Mouse (Mus musculus): Measurements from ENCODE around the gene Psenen. TPM values are rescaled to one million over a fixed set of nuclear protein-coding genes. Genes with fewer than 3 reads are reported as not detected.

Psenen gene
- polyA plus RNA-seq, 1 experiment from 2014 or later: 131 TPM

DNA sequence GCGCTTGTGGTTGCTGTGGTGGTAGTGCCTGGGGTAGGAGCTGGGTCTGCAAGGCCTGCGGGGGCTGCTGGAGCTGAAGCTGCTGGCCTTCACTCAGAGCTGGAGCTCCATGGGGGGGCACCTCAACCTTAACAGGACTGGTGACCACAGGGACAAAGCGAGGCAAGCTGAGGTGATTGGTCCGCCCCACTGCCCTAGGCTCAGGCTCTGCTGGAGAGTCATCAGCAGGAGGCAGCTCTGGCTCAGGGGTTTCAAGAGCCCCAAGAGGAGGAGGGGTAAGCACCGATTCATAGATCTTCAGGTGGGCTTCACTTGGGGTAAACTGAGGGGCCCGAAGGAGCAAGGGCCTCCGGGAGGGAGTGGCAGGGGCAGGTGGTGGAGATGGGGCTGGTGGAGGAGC is 21.7 kb upstream of the Psenen start:
- H3K27me3 ChIP-seq (ENCODE audit: low read depth, poor library complexity, severe bottlenecking): no peaks in the 10 kb centered on the region
- no peaks in the 10 kb centered on the region for H3K9me3 ChIP-seq (replicated peaks)
- H3K36me3 ChIP-seq: peaks cover 67% of the 10 kb centered on the region
- no peak overlapping the region for H3K27ac ChIP-seq (replicated peaks)
- WGBS: 94% methylated on average over 7 of the region's 7 CpGs
- peaks cover 22% of the 10 kb centered on the region for H3K4me1 ChIP-seq
- DNase-seq (ENCODE audit: low spot score): no peak
- H3K4me3 ChIP-seq: no peak overlapping the region

DNA sequence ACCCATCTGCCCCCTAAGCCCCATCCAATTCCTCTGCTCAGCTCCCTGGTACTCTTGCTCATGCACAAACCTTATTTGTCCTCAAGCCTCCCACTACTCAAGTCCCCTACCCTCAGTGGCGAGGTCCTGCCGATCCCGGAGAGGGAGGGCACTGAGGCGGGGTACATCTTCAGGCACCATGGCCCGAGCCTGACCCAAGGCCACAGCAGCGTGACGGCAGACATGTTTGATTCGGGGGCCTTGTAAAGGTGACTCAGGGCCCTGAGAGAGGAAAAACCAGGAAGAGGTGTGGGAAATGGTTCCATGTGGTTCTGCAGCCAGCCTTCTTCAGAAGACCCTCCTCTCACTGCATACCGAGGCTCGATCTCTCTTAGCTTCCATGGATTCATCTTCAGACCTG is 20.9 kb upstream of the Psenen start:
- 95% methylated on average over 10 of the region's 10 CpGs for WGBS
- Histone ChIP-seq H3K4me1 (peaks cover 16% of the 10 kb centered on the region), H3K36me3 (peaks cover 75% of the 10 kb centered on the region), H3K27me3 (ENCODE audit: low read depth, poor library complexity, severe bottlenecking) (no peaks in the 10 kb centered on the region), H3K27ac (replicated peaks) (no peak overlapping the region), H3K4me3 (no peak overlapping the region), H3K9me3 (replicated peaks) (no peaks in the 10 kb centered on the region)
- no peak for DNase-seq (ENCODE audit: low spot score)

DNA sequence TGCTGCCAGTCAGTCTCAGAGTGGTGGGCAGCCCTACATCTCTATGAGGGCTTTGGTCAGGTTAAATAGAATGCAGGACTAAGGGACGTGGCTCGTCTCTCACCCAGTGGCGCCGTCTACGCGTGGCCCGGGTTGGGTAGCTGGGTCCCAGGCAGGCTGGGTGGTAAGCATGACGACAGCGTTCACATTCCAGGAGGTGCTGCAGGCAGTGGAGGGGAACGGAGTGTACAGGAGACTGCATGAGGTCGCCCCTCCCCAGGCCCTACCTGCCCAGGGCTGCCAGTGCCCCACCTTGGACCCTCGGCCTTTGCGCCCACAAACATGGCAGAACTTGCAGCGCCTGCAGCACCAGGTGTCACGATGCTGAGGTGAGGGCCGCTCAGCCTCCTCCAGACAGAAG is 18.1 kb upstream of the Psenen start:
- Histone ChIP-seq H3K4me1 (peaks cover 3% of the 10 kb centered on the region), H3K36me3 (peaks cover 99% of the 10 kb centered on the region), H3K4me3 (no peak overlapping the region), H3K9me3 (replicated peaks) (no peaks in the 10 kb centered on the region), H3K27ac (replicated peaks) (no peak overlapping the region), H3K27me3 (ENCODE audit: low read depth, poor library complexity, severe bottlenecking) (no peaks in the 10 kb centered on the region)
- WGBS: 97% methylated on average over 16 of the region's 16 CpGs
- no peak for DNase-seq (ENCODE audit: low spot score)

DNA sequence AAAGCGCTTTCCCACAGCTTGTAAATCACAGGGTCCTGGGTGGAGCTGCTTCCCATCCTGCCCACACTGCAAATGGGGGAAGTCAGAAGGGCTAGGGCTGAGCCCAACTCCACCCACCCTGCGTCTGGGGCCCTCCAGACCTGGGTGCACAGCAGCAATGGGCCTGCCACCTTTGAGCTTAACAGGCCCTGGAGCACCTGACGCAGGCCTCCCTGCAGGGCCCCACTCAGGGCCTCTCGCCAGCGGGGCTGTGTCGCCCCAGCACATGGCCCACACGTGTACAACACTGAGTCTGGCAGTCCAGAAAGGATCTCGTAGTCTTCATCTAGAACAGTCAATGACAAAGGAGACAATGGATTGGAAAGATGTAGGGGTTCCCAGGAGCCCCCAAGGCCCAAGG is 16.5 kb upstream of the Psenen start:
- peaks cover 99% of the 10 kb centered on the region for H3K36me3 ChIP-seq
- DNase-seq (ENCODE audit: low spot score): no peak
- no peaks in the 10 kb centered on the region for H3K9me3 ChIP-seq (replicated peaks)
- WGBS: 95% methylated on average over 8 of the region's 8 CpGs
- H3K4me1 ChIP-seq: no peaks in the 10 kb centered on the region
- no peak overlapping the region for H3K4me3 ChIP-seq
- H3K27ac ChIP-seq (replicated peaks): no peak overlapping the region
- H3K27me3 ChIP-seq (ENCODE audit: low read depth, poor library complexity, severe bottlenecking): no peaks in the 10 kb centered on the region

DNA sequence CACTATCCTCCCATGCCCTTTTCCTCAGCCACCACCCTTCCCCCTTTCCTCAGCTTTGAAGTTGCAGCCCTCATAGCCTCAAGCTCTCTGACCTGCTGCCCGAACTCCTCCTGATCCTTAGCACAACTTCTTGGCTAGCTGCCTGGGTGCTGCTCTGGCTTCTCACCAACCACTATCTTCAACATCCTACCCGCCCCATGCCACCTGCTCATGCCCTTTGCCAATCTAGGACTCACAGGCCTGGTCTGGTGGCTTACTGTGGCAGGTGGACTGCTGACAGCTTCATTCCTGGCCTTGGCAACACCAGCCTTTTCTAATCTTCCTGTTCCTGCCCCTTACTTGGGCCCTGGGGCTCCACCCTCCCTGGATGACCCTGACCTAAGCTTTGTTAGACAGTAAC is 9.5 kb upstream of the Psenen start:
- Histone ChIP-seq H3K9me3 (replicated peaks) (no peaks in the 10 kb centered on the region), H3K4me3 (no peak overlapping the region), H3K27ac (replicated peaks) (no peak overlapping the region), H3K27me3 (ENCODE audit: low read depth, poor library complexity, severe bottlenecking) (no peaks in the 10 kb centered on the region), H3K36me3 (peaks cover 100% of the 10 kb centered on the region), H3K4me1 (no peaks in the 10 kb centered on the region)
- DNase-seq (ENCODE audit: low spot score): no peak
- 92% methylated on average over 2 of the region's 2 CpGs for WGBS

DNA sequence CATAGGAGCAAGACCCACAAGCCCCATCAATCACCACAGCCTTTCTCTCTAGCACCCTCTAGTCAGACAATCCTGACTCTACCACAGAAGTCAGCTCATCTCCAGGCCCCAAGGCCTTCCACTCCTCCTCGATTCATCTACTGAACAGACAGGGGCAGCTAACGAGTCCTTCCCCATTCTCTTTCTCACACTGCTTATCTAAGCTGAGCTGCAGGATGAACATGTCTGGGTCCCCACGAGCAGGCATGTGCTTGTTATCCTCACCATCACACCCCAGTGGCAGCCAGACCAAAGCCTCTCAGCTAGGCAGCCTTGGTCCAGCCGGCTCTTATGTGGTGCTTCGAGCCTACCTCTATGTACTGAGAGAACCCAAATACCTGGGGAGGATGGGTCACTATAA is 9.0 kb upstream of the Psenen start:
- H3K4me3 ChIP-seq: no peak overlapping the region
- no peak overlapping the region for H3K27ac ChIP-seq (replicated peaks)
- no peaks in the 10 kb centered on the region for H3K9me3 ChIP-seq (replicated peaks)
- H3K27me3 ChIP-seq (ENCODE audit: low read depth, poor library complexity, severe bottlenecking): no peaks in the 10 kb centered on the region
- H3K4me1 ChIP-seq: no peaks in the 10 kb centered on the region
- 87% methylated on average over 5 of the region's 5 CpGs for WGBS
- DNase-seq (ENCODE audit: low spot score): no peak
- H3K36me3 ChIP-seq: peaks cover 98% of the 10 kb centered on the region

DNA sequence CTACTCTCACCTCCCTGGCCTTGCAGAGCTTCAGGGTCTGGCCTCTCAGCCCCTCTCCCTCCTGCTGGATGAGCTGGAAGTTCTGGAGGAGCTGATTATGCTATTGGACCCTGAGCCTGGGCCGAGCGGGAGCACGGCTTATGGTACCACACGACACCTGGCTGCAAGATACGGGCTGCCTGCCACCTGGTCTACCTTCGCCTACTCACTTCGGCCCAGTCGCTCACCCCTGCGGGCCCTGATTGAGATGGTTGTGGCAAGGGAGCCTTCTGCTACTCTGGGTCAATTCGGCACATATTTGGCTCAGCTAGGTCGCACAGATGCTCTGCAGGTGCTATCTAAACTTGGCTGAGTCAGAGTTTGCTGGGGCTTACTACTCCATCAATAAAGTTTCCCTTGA is 4.1 kb upstream of the Psenen start:
- Histone ChIP-seq H3K36me3 (peaks cover 81% of the 10 kb centered on the region), H3K4me1 (peaks cover 9% of the 10 kb centered on the region), H3K9me3 (replicated peaks) (no peaks in the 10 kb centered on the region), H3K27ac (replicated peaks) (no peak overlapping the region), H3K4me3 (no peak overlapping the region), H3K27me3 (ENCODE audit: low read depth, poor library complexity, severe bottlenecking) (no peaks in the 10 kb centered on the region)
- no peak for DNase-seq (ENCODE audit: low spot score)
- WGBS: 96% methylated on average over 11 of the region's 11 CpGs

DNA sequence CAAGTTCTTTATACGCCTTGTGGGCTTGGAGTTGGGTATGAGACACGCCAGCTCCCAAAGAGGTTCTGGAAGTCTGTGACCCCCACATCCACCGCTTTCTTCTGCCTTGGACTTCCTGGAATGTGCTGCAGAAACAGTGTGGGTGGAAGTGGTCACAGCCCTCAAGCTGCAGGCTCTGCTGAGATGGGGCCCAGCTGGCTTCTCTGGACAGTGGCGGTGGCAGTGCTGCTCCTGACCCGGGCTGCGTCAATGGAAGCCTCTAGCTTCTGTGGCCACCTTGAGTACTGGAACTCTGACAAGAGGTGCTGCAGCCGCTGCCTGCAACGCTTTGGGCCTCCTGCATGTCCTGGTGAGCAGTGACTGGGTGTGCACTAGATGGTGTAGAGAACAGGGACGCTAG is 2.6 kb upstream of the Psenen start:
- Histone ChIP-seq H3K9me3 (replicated peaks) (no peaks in the 10 kb centered on the region), H3K4me1 (peaks cover 14% of the 10 kb centered on the region), H3K4me3 (no peak overlapping the region), H3K36me3 (peaks cover 68% of the 10 kb centered on the region), H3K27me3 (ENCODE audit: low read depth, poor library complexity, severe bottlenecking) (no peaks in the 10 kb centered on the region), H3K27ac (replicated peaks) (no peak overlapping the region)
- WGBS: 91% methylated on average over 9 of the region's 9 CpGs
- no peak for DNase-seq (ENCODE audit: low spot score)

DNA sequence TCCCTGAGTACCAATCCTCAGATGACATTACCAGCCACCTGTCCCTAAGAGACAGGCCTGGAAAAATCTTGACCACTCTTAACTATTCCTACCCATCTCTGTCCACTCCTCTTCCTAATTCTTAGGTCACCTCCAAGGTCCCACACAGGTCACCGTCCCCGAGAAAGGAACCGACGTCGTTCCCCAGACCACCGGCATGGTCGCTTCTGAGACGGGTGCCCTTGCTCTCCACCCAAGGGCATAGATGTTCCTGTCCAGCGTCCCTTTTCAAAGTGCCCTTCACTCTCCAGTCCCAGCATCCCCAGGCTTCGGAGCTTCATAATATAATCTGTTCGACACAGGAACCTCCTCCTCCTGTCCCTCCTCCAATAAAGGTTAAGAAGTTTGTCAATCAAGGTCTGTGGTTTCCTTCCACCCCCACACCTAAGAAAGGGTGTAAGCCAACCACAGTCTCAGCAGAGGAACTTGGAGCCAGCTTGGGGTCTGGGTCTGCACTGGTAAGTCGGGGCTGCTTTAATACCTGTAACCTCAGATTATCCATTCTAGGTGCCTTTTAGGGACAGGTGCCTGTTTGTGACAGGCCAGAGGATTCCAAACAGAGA is 1.6 kb upstream of the Psenen start, which contains the start of gene Igflr1:
Gene Igflr1 (plus strand): TSS at position 458 of the 602 bp plus-strand sequence.
- peaks cover 16% of the 10 kb centered on the region for H3K4me1 ChIP-seq
- H3K4me3 ChIP-seq: peak within 1 kb of the TSS; percentile 71; the same call in 1 of the 2 replicates
- DNase-seq (ENCODE audit: low spot score): no peak
- H3K27ac ChIP-seq (replicated peaks): no peak within 1 kb of the TSS
- 94% methylated on average over 12 of the region's 12 CpGs for WGBS
- no peaks in the 10 kb centered on the region for H3K27me3 ChIP-seq (ENCODE audit: low read depth, poor library complexity, severe bottlenecking)
- H3K9me3 ChIP-seq (replicated peaks): no peaks in the 10 kb centered on the region
- peaks cover 58% of the 10 kb centered on the region for H3K36me3 ChIP-seq

DNA sequence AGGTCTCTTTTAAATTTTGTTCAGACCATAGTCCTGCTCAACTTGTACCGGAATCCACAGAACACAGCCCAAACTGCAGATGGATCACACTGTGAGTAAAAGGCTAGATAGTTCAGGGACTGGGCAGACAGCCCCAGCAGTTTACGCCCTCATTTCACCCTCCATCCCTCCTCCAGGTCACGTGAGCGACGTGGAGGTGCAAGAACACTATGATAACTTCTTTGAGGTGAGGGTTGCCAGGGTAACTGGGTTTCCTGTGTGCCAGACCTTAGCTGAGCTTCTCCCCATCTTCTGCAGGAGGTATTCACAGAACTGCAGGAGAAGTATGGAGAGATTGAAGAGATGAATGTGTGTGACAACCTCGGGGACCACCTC is 466 bp upstream of the Psenen start:
- Histone ChIP-seq H3K36me3 (peaks cover 46% of the 10 kb centered on the region), H3K27me3 (ENCODE audit: low read depth, poor library complexity, severe bottlenecking) (no peaks in the 10 kb centered on the region), H3K4me1 (peaks cover 22% of the 10 kb centered on the region), H3K9me3 (replicated peaks) (no peaks in the 10 kb centered on the region), H3K27ac (replicated peaks) (peak overlapping the region; percentile 93), H3K4me3 (peak overlapping the region; percentile 71)
- 26% methylated on average over 6 of the region's 6 CpGs for WGBS
- DNase-seq (ENCODE audit: low spot score): no peak

DNA sequence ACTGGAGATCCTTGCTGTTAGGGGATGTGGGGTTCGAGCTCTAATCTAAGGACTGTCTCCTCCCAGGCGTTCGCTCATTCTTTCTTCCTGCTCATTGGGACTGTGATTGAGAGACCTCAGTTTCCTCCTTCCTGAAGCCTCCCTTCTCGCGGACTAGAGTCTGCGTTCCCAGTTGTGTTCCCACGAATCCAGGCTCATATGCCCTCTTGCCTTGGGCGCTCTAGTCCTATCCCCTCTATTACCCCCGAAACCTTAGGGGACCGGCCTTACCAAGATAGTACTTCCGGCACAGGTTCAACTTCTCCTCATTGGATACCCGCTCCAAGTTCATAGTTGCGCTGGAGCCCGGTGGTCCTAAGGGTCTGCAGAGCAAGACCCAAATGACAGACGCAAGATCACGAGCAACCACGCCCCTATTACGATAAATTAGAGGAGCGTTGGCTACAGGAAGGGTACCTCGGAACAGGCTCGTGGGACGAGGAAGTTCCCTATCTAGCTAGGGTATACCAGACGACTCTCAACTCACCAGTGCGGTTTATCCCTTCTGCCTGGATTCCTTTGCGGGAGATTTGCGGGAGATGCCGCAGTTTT is 806 bp downstream of the Psenen start:
- H3K4me1 ChIP-seq: peaks cover 33% of the 10 kb centered on the region
- peaks cover 39% of the 10 kb centered on the region for H3K36me3 ChIP-seq
- H3K4me3 ChIP-seq: peak overlapping the region; percentile 71
- H3K27me3 ChIP-seq (ENCODE audit: low read depth, poor library complexity, severe bottlenecking): no peaks in the 10 kb centered on the region
- WGBS: 4% methylated on average over 27 of the region's 27 CpGs
- no peaks in the 10 kb centered on the region for H3K9me3 ChIP-seq (replicated peaks)
- peak overlapping the region; percentile 93 for H3K27ac ChIP-seq (replicated peaks)
- DNase-seq (ENCODE audit: low spot score): peak; percentile 33

DNA sequence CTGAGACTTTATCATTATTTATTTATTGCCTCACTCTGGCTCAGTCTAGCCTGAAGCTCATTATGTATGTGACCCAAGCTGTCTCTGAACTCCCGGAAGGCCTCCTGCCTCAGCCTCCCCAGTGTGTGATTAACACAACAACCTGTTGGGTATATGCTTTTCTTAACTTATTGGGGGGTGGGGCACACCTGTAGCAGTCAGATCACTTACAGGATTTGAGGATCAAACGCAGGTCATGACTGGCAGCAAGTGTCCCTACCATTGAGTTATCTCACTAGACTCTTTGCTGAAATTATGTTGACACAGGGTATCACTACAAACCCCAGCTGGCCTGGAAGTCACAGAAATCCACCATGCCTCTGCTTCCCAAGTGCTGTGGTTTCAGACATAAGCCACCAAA is 3.1 kb downstream of the Psenen start:
- no peak overlapping the region for H3K27ac ChIP-seq (replicated peaks)
- no peaks in the 10 kb centered on the region for H3K27me3 ChIP-seq (ENCODE audit: low read depth, poor library complexity, severe bottlenecking)
- H3K4me3 ChIP-seq: peak overlapping the region; percentile 76; the same call in 1 of the 2 replicates
- WGBS: 74% methylated on average over 2 of the region's 2 CpGs
- peaks cover 39% of the 10 kb centered on the region for H3K36me3 ChIP-seq
- no peak for DNase-seq (ENCODE audit: low spot score)
- no peaks in the 10 kb centered on the region for H3K9me3 ChIP-seq (replicated peaks)
- peaks cover 36% of the 10 kb centered on the region for H3K4me1 ChIP-seq

DNA sequence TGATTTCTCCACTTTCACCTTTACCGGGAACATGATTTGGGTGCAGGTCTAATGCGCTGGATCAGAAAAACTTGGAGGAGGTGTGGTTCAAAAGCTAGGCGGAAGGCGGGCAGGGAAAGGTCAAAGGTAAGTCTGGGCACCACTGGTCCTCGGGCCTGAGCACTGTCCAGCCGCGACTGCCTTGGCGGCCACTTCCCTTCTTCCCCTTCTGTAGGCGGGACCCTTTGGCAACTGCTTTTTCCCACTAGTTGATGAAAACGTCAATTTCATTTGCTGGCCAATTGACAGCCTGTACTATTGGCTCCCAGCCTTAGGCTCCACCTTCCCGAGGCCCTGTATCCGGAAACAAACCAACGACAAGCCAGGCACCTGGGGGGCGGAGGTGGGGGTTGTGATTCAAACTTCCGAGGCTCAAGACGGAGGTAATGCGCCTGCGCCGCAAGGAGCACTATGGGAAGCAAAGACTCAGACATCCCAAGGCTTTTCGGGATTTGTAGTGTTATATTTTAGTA is 3.9 kb downstream of the Psenen start, which contains the start of gene Lin37:
Gene Lin37 (minus strand): TSS at position 396 of the 512 bp plus-strand sequence.
- Histone ChIP-seq H3K27ac (replicated peaks) (peak within 1 kb of the TSS; percentile 81), H3K4me3 (peak within 1 kb of the TSS; percentile 76), H3K27me3 (ENCODE audit: low read depth, poor library complexity, severe bottlenecking) (no peaks in the 10 kb centered on the region), H3K4me1 (peaks cover 36% of the 10 kb centered on the region), H3K36me3 (peaks cover 39% of the 10 kb centered on the region), H3K9me3 (replicated peaks) (no peaks in the 10 kb centered on the region)
- peak; percentile 95 for DNase-seq (ENCODE audit: low spot score)
- 0% methylated on average over 20 of the region's 20 CpGs for WGBS
